Mouse (Mus musculus) midbrain, embryonic 14.5 days (tissue): ENCODE results near the gene Ets1. TPM values are rescaled to one million over a fixed set of nuclear protein-coding genes. Genes with fewer than 3 reads are reported as not detected.

Source experiments
- ATAC-seq: fragments of 200-750 bp; cut with Nextera tagmentation; 2 replicates; pipeline ENCODE4 v1.8.0; 2017; ENCODE audit warnings: moderate number of reproducible peaks, moderate library complexity; ENCODE audit not compliant: low FRiP score, low TSS enrichment
- DNase-seq: peaks from one replicate; pipeline ENCODE4 v3.0.0-alpha.2; 2015
- H3K27ac ChIP-seq: fragments of 300-500 bp; sonication (generic); replicated peaks from 2 replicates; pipeline ENCODE4 v1.5.1; 2014; ENCODE audit warnings: mild to moderate bottlenecking, low read depth, low read length, moderate library complexity
- H3K27me3 ChIP-seq: fragments of 300-500 bp; sonication (generic); 2 replicates; pipeline ENCODE4 v1.6.1; 2014; ENCODE audit warnings: low read length, control low read depth, mixed read lengths; ENCODE audit not compliant: control insufficient read depth, insufficient read depth
- H3K36me3 ChIP-seq: fragments of 300-500 bp; sonication (generic); 2 replicates; pipeline ENCODE4 v1.6.1; 2014; ENCODE audit warnings: low read length, control low read depth; ENCODE audit not compliant: control insufficient read depth, insufficient read depth
- H3K4me1 ChIP-seq: fragments of 300-500 bp; sonication (generic); 2 replicates; pipeline ENCODE4 v1.6.1; 2014; ENCODE audit warnings: mild to moderate bottlenecking, antibody characterized with exemption, low read length, control low read depth; ENCODE audit not compliant: control insufficient read depth, insufficient read depth
- H3K4me2 ChIP-seq: fragments of 300-500 bp; sonication (generic); 2 replicates; pipeline ENCODE4 v1.6.1; 2014; ENCODE audit warnings: mild to moderate bottlenecking, low read length, moderate library complexity
- H3K4me3 ChIP-seq: fragments of 300-500 bp; sonication (generic); replicated peaks from 2 replicates; pipeline ENCODE4 v1.5.1; 2014; ENCODE audit warnings: low read depth, low read length
- H3K9ac ChIP-seq: fragments of 300-500 bp; sonication (generic); replicated peaks from 2 replicates; pipeline ENCODE4 v1.6.1; 2014; ENCODE audit warnings: mild to moderate bottlenecking, low read length, moderate library complexity
- H3K9me3 ChIP-seq: fragments of 300-500 bp; sonication (generic); 2 replicates; pipeline ENCODE4 v1.6.1; 2016; ENCODE audit warnings: low read length, control low read depth, mixed read lengths; ENCODE audit not compliant: control insufficient read depth
- WGBS: fragments of 180-500 bp; shearing (Covaris S2); extraction: QIAGEN DNeasy Blood & Tissue Kit; methylation state at CpG from one replicate; pipeline ENCODE4 v1.1.7; 2014; 5-methylcytosine and 5-hydroxymethylcytosine counted together
- polyA plus RNA-seq: library from polyadenylated mRNA; unstranded; fragments of >200 nt; fragmentation: Nextera tagmentation; extraction: Ambion mirVana; gene quantifications from 2 replicates; pipeline ENCODE4 v1.2.1, GENCODE M21; 2014

The Ets1 gene
- polyA plus RNA-seq, 1 experiment from 2014 or later, result 19.6 TPM

GRCm38 (mm10) chr9:32612861-32613421 is 23.1 kb upstream of the Ets1 start:
- Histone ChIP-seq H3K9ac (no peak overlapping the region), H3K36me3 (no peaks in the 10 kb centered on the region), H3K9me3 (no peaks in the 10 kb centered on the region), H3K4me1 (no peaks in the 10 kb centered on the region), H3K4me2 (no peak overlapping the region), H3K4me3 (no peak overlapping the region), H3K27ac (no peak overlapping the region), H3K27me3 (peaks cover 27% of the 10 kb centered on the region)
- WGBS, result 70% methylated on average over 6 of the region's 6 CpGs
- DNase-seq (no peak), ATAC-seq (no peak)

GRCm38 (mm10) chr9:32614191-32614590 is 21.8 kb upstream of the Ets1 start:
- 93% methylated on average over 9 of the region's 9 CpGs for WGBS
- Histone ChIP-seq H3K9ac (no peak overlapping the region), H3K4me1 (no peaks in the 10 kb centered on the region), H3K36me3 (no peaks in the 10 kb centered on the region), H3K4me2 (no peak overlapping the region), H3K9me3 (no peaks in the 10 kb centered on the region), H3K27ac (no peak overlapping the region), H3K27me3 (peaks cover 25% of the 10 kb centered on the region), H3K4me3 (no peak overlapping the region)
- no peak for ATAC-seq
- DNase-seq, result no peak

GRCm38 (mm10) chr9:32615461-32615860 is 20.6 kb upstream of the Ets1 start:
- ATAC-seq (no peak), DNase-seq (no peak)
- Histone ChIP-seq H3K9me3 (no peaks in the 10 kb centered on the region), H3K4me2 (no peak overlapping the region), H3K36me3 (no peaks in the 10 kb centered on the region), H3K9ac (no peak overlapping the region), H3K4me3 (no peak overlapping the region), H3K27me3 (peaks cover 26% of the 10 kb centered on the region), H3K4me1 (no peaks in the 10 kb centered on the region), H3K27ac (no peak overlapping the region)
- WGBS, result 85% methylated on average over 6 of the region's 6 CpGs

- H3K4me2 ChIP-seq, result no peak overlapping the region
- H3K9me3 ChIP-seq, result no peaks in the 10 kb centered on the region
- H3K27me3 ChIP-seq, result peaks cover 28% of the 10 kb centered on the region
- H3K27ac ChIP-seq, result no peak overlapping the region
- no peak overlapping the region for H3K4me3 ChIP-seq
- 2% methylated on average over 7 of the region's 7 CpGs for WGBS
- H3K4me1 ChIP-seq, result no peaks in the 10 kb centered on the region
- ATAC-seq (peak; percentile 50; the same call in 1 of the 2 replicates), DNase-seq (peak; percentile 58)
- no peaks in the 10 kb centered on the region for H3K36me3 ChIP-seq
- H3K9ac ChIP-seq, result no peak overlapping the region
Measured at GRCm38 (mm10) chr9:32615986-32616385, 20.0 kb upstream of the Ets1 start.

- no peak for DNase-seq
- H3K4me1 ChIP-seq, result no peaks in the 10 kb centered on the region
- H3K4me2 ChIP-seq, result no peak overlapping the region
- H3K36me3 ChIP-seq, result no peaks in the 10 kb centered on the region
- no peak for ATAC-seq
- H3K9ac ChIP-seq, result no peak overlapping the region
- 89% methylated on average over 5 of the region's 5 CpGs for WGBS
- H3K27me3 ChIP-seq, result peaks cover 28% of the 10 kb centered on the region
- no peak overlapping the region for H3K27ac ChIP-seq
- no peak overlapping the region for H3K4me3 ChIP-seq
- no peaks in the 10 kb centered on the region for H3K9me3 ChIP-seq
Measured at GRCm38 (mm10) chr9:32616516-32617429, 19.2 kb upstream of the Ets1 start.

DNA sequence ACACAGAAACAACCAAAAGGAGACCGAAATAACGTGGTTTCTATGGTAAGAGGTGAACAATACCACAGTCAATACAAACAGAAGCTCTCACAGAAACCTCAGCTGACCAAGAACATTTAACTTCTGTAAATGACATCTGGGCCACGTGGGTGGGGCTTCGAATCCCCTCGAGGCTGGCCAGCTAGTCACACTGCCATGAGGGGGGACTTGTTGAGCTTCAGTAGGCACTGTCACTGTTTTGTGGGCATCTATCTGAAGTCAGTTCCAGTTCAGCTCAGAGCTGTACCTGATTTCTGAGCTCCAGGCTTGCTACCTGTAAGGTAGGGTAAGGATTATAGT is 18.6 kb upstream of the Ets1 start:
- no peaks in the 10 kb centered on the region for H3K36me3 ChIP-seq
- H3K9ac ChIP-seq, result no peak overlapping the region
- no peaks in the 10 kb centered on the region for H3K9me3 ChIP-seq
- no peak for ATAC-seq
- no peak overlapping the region for H3K4me3 ChIP-seq
- WGBS, result 78% methylated on average over 5 of the region's 5 CpGs
- no peak overlapping the region for H3K4me2 ChIP-seq
- no peak for DNase-seq
- H3K27ac ChIP-seq, result no peak overlapping the region
- no peaks in the 10 kb centered on the region for H3K4me1 ChIP-seq
- H3K27me3 ChIP-seq, result peaks cover 28% of the 10 kb centered on the region

DNA sequence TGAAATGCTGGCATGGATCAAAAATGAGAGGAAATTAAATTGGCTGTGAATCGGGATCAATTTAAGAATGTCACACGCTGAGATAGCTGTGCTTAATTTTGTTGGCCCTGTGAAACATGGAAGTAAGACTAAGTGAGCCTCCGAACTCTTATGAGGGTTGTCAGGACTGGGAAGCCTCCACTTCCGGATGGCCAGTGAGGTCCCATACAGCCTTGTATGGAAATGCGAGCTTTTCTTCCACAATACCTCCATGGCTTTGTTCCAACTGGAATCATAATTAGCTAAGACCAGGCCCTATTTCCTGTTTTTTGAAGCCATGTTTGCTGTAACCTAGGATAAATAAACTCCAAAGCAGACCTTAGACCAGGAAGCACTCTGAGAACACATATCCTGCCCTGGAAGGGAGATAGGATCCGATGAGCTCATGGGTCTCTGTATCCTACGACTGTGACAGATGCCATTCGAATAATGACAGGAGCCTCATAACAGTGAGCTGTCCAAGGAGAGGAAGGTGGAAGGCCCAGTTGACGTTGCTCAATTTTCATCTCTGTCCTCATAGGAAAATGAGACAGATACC is 17.4 kb upstream of the Ets1 start:
- no peak for DNase-seq
- no peak for ATAC-seq

DNA sequence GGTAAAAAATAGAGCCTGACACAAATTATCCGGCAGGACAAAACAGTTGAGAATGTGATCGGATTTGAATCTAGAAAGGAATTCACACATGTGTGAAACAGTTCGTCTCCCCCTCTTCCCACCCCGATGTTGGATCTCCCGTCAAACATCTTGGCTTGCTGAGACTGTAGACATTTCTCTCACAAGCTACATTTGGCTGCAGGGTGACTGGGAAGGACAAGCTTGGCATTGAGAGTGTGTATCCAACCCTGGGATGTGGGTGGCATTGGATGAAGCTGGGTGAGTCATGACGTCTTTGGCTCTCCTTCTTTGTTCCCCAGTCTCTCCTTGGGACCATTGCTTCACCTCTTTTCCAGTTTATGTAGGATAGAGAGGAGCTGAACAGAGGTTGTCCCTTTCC is 16.4 kb upstream of the Ets1 start:
- Histone ChIP-seq H3K9me3 (no peaks in the 10 kb centered on the region), H3K27ac (no peak overlapping the region), H3K9ac (no peak overlapping the region), H3K36me3 (no peaks in the 10 kb centered on the region), H3K4me1 (no peaks in the 10 kb centered on the region), H3K27me3 (peaks cover 18% of the 10 kb centered on the region), H3K4me2 (no peak overlapping the region), H3K4me3 (no peak overlapping the region)
- ATAC-seq (no peak), DNase-seq (no peak)
- 88% methylated on average over 6 of the region's 6 CpGs for WGBS

More for the DNA sequence above, 17.4 kb upstream of the Ets1 start:
- H3K9ac ChIP-seq, result no peak overlapping the region
- H3K4me1 ChIP-seq, result no peaks in the 10 kb centered on the region
- 92% methylated on average over 9 of the region's 9 CpGs for WGBS
- no peak overlapping the region for H3K27ac ChIP-seq
- H3K4me2 ChIP-seq, result no peak overlapping the region
- no peaks in the 10 kb centered on the region for H3K9me3 ChIP-seq
- peaks cover 27% of the 10 kb centered on the region for H3K27me3 ChIP-seq
- no peaks in the 10 kb centered on the region for H3K36me3 ChIP-seq
- H3K4me3 ChIP-seq, result no peak overlapping the region
